Mouse (Mus musculus) c-Kit-positive CD71-positive TER-119-negative erythroid progenitor cells, embryonic 14.5 days (primary cell): ENCODE data around the gene Abl2.
"Not testable (repeated sequence)": the region's sequence is repeated elsewhere in the genome, so short reads cannot be mapped to it uniquely, and the experiment has no call there.

Experiments used
- DNase-seq: peaks from one replicate; pipeline ENCODE4 v3.0.0-alpha.2; 2013; ENCODE audit warnings: low read depth

Gene Abl2

DNA sequence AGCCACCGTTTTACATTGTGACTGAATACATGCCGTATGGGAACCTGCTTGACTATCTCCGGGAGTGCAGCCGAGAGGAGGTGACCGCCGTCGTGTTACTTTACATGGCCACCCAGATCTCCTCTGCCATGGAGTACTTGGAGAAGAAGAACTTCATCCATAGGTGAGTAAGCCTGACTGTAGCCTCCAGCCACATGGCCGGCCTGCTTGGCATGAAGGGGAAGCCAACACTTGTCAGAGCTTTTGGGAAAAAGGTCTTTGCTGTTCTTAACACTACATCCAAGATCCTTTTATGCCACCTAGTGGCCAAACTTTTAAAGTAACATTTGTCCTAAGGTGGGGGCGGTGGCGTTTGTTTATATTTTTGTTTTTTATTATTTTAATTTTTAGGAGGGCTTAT, 74.5 kb downstream of the Abl2 start:
- DNase-seq, result no peak

DNA sequence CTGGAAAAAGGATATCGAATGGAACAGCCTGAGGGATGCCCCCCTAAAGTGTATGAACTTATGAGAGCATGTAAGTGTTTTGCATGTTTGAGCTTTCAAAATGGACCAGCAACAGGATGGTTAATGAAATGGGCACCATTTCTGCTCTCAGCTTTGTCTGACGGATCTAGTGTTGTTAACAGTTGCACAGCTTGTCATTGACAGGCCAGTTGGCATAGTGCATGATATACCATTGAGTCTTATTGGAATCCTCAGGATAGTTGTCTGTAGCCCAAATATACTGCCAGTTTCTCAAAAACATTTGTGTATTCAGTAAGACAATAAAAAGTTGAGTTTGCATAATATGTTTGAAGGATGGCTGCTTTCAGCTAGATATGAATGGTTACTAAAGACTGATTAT, 76.6 kb downstream of the Abl2 start:
- no peak for DNase-seq

DNA sequence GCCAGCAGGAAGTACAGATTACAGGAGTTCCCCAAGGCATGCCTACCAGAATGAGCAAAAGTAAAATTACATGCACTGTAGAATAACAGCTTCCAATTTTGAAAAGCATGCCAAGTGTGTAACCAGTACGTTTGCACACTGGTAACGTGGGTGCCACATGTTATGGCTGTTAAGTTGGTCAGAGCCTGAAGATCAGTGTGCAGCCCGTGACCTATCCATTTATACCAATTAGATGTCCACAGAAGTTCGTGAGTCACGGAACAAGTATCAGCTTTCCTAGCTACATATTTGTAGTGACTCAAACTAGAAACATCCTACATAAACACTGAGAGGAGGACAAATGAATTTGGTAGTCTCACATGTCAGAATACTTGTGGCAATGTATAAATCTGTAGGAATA, 80.9 kb downstream of the Abl2 start:
- no peak for DNase-seq

DNA sequence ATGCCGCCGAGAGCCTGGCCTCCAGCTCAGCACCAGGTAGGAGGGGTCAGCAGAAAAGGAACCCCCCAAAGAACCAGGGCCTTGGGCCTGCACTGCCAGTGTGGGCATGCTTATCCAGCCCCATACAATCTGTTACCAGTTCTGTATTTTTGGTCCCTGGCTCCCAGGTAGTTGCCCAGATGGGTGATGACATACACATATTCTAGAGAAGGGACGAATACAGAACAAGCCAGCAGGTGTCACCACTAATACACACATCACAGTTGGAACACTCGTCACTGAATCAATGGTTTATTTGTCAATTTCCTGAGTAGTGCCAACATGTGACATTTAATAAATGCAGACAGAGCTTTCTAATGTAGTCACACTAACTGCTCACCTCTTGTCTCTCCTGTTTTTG, 82.0 kb downstream of the Abl2 start:
- DNase-seq, result no peak

DNA sequence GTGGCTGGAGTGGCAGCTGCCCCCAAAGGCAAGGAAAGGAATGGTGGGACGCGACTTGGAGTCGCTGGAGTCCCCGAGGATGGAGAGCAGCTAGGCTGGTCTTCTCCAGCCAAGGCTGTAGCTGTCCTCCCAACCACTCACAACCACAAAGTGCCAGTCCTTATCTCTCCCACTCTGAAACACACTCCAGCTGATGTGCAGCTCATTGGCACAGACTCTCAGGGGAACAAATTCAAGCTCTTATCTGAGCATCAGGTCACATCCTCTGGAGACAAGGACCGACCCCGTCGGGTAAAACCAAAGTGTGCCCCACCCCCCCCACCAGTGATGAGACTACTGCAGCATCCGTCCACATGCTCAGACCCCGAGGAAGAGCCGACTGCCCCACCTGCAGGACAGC, 83.2 kb downstream of the Abl2 start:
- DNase-seq, result no peak

DNA sequence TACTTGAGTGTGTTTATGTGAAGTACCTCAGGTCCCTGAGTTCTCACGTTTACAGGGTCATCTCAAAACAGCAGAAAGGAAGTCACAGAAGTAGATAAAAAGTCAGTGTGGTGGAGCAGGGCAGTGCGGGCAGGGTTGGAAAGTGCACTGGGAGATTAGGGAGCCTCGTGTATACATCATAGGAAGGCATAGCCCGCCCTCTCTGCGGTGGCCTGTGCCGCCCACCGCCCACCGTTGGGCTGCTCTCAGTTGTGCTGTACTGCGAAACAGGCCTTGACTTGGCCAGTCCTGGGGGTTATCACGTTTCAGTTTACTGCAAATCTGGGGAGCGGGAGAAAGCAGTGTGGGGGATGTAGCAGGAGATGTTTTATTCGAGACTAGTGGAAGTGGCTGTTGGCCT, 84.2 kb downstream of the Abl2 start:
- no peak for DNase-seq

DNA sequence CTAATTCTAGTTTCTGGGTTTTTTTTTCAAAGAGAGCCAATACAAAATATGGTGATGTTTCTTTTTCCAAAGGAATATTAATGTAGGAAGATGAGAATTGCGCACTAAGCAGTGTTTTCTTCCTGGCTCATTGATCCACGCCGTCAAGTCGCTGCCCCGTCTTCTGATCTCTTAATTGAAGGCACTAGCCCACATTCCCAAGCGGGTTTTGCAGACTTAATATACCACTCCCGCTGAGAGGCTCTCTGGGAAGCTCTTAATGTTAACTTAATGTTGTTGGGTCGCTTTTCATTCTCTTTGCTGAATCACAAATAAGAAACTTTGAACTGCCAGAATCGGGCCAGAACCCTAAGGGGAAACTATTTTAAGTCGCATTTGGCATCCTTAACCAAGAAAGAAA, 85.5 kb downstream of the Abl2 start:
- no peak for DNase-seq

DNA sequence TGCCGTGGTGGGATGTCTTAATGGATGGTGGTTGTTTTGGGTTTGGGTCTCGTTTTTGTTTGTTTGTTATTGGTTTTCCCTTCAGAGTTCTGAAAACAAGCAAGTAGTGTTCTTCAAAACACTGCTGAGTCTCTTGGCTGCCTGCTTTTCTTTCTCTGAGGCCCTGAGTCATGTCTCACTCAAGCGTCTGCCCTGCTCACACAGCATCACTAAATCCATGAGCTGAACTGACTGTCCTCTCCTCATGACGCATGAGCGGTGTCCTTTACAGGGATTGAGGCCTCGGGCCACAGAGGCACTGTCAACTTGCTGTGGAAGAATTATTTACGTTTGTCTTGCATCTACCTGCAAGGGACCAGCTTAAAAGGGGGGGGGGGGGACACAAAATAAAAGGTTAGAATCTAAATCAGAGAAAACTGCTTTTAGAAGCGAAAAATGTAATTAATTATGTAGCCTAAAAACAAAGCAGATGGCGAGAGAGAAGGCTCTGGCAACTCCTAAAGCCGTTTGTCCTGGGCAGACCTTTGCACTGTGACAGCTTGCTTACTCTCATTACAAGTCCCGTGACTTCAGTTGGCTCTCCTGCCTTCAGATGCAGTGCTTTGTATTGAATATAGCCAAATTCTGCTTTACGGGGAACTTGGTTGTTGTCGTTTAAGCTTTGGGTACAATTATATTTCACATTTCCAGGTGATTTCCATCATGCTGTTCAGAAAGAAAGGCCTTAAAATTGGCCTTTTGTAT, 86.4 kb downstream of the Abl2 start:
- DNase-seq, result no peak

DNA sequence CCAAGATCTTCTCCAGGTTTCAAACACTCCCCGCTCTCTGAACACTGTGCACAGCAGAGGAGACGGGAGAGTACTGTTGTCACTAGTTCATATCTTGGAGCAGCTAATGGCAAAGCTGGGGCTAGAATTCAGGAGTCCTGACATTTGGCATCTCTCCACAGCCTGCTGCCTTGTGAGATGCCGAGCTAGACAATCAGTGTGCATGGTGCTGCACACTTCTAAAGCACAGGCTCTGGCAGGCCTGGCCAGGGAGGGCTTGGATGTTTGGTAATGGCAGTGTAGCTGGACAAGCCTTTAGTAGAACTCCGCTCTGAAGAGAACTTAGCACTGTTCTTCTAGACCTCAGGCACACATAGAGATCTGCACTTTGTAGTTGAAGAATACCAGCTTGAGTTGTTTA, 87.4 kb downstream of the Abl2 start:
- no peak for DNase-seq

DNA sequence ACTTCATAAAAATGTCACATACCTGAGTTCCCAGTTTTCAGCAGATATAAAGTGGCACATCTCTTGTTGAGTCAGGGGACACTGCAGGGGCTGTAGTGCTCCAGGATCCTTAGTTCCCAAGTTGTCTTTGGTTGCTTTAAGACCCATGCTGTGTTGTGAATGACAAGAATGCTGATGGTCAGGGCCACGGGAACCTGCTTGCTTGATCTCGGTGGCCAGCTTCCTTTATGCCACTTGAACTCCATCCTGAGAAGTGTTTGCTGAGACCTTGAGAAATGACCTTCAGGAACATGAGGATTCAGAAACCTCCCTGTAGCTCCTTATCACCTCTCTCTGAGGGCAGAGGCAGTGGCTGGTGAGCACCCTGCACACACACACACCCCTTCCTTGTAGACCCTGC, 90.1 kb downstream of the Abl2 start:
- no peak for DNase-seq

DNA sequence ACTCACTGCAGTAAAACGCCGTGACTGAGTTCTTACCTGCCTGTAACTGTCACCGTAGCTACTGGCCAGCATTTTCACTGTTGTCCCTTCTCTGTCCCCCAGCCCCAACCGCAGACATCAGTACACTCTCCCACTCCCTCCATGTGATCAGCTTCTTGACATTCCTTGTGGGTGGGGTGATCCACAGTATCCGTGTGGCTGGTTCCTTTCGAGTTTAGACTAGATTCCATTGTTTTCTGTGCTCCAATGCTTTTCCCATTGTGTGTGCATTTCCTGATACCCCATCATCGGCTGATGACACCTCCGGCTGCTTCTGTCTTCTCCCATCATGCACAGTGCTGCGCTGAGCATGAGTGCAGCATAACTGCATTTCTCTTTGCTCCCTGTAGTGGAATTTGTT, 92.0 kb downstream of the Abl2 start:
- DNase-seq, result no peak

DNA sequence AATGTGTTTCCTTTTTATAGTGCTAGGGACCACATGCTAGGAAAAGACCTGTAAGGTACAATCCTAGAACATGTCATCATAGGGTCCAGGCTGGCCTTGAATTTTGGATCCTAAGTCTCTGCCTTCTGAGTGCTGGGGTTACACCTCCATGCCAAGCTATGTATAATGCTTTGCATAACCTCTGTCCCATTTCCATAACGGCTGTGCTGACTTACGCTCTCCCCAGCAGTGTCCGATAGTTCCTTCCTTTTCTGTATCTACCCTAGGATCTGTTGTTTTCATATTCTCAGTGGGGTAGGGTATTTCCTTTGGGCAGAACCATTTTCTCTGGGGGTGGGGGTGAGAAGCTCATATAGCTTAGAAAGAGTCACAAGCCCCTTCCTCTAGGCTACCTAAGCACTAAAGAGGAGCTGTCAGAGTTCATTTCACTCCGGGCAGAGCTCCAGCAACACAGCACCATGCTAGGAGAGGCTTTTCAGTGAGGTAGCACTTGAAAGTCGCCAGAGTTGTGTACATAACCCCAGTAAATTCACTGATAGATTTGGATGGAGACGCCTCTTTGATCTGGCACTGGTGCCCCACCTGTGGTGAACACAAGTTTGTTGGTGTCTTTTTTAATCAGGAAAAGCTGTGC, 93.7 kb downstream of the Abl2 start:
- DNase-seq, result no peak

DNA sequence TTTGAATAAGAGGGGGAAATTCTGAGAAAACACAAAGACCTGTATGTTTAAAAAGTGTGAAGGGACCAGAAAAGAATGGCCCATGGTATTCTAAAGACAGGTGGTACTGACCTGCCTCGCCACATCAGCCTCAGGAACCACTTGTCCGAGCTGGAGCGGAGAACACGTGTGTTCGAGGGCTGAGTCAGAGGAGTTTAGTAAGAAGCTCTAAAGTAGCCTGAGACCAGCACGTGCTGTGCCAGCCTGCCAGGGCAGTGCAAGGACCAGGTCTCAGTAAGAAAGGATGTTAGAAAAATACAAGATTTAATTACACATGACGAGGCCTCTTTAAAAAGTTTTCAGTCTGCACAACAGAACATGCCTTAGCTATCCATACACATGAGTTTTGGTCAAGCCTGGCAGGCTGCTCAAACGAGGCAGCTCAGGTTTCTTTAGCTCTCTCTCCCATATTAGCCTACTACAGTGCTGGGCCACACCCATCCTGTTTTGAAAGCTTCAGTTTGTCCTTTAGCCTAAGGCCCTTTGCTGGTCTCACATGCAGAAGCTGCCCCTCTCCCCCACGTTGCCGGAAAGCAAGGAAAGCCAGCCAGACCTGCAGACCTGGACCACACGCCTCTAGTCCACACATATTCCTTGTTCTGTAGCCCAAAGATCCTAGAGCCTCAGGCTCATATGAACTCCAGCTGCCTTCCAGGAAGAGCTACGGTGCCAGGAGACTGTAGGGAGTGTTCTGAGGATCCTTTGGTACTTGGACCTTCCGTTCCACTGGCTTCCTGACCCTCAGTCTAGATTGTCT, 96.3 kb downstream of the Abl2 start:
- DNase-seq, result no peak

DNA sequence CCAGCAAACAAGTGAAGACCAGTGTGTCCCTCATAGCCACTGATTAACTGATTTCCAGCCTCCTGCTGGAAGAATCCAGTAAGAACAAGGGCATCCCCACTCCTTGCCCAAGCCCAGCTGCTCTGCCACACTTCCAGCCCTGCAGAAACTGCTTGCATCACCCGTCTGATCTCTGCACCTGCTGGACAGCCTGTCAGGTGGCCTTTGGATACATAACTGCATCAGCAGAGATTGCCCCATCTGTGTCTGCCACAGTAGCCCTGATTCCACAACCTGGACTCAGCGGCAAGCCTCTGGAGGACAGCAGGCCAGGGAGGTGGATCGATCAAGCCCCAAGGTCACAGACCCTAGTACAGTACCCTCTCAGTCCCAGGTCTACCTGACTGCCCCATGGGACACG, 98.9 kb downstream of the Abl2 start:
- no peak for DNase-seq

DNA sequence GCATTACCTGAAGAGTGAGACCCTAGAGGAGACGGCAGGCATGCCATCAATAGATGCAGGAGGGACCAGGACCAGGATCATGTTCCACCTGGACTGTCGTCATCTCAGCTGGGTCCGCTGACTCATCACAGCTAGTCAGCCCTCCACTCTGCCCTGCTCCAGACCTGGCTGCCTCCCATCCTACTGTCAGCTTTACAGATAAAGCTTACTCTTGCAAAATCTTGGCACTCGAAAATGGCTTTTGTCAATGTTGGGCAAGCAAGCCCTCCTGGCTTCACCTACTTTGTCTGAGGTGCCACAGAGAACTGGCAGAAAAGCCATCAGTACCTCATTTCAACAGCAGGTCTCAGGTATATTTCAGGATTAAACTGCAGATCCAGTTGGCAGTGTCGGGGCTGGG, 100.1 kb downstream of the Abl2 start:
- DNase-seq, result no peak

DNA sequence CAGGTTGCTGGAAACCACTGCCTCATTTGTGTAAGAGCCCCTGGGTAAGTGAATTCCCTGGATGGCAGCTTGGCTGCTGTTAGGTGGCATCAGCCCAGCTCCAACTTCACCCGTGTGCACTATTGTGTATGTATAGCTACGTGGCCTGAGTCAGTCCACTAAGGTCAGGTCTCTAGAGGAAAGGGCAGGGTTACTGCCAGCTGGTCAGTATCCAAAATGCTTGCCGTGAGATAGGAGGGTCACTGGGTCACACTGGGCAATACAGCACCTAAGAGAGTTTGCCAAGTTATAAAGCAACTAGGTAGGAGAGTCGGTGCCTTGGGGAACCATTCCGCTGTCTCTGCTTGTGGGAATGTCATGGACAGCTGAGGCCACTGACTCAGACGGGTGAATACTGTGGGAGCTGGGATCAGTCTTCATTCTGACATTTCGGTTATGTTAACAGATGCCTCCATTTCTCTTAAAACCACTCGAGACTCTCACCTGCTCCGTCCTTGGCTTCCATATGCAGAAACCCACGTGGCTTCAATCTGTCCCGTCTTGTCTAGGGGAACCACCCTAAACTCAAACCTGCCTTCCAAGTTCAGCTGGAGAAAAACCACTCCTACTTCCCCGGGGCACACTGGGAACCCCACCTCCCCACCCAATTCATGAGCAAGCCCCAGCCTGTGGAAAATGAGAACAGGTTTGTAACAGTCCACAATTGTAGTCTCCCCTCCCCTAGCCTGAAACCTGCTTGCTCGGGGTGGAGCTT, 101.5 kb downstream of the Abl2 start:
- no peak for DNase-seq

DNA sequence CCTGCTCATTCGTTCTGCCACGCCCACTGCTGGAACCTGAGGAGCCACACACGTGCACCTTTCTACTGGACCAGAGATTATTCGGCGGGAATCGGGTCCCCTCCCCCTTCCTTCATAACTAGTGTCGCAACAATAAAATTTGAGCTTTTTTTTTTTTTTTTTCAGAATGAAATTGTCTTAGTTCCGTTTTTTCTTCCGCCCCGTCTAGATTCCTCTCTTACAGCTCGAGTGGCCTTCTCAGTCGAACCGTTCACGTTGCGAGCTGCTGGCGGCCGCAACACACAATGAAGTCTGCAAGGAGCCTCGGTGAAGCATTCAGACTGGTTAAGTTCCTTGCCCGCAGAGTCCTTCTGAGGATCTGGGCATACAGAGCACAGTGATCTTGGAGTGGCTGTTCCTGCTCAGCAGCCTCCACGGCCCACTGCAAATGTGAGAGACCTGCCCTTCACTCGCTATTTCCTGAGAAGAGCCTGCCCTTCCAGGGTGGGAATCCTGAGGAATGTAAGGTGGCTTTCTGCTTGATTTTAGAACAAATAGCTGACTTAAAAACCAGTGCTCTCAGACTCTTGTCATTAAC, 102.2 kb downstream of the Abl2 start:
- not testable (repeated sequence) for DNase-seq

DNA sequence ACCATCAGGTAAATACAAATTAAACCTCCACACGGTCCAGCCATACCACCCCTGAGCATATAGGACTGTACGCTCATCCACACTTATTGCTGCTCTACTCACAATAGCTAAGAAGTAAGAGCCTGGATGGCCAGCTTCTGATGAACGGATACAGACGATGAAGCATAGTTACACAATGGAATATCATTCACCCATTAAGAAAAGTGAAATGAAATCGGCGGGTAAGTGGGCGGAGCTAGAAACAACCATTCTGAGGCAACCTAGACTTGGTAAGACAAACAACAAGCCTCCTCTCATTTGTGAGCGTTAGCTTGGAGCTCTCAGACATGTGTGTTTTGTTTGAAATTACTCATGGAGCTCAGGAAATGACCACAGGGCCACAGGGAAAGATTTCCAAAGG, 107.2 kb downstream of the Abl2 start:
- DNase-seq, result no peak

DNA sequence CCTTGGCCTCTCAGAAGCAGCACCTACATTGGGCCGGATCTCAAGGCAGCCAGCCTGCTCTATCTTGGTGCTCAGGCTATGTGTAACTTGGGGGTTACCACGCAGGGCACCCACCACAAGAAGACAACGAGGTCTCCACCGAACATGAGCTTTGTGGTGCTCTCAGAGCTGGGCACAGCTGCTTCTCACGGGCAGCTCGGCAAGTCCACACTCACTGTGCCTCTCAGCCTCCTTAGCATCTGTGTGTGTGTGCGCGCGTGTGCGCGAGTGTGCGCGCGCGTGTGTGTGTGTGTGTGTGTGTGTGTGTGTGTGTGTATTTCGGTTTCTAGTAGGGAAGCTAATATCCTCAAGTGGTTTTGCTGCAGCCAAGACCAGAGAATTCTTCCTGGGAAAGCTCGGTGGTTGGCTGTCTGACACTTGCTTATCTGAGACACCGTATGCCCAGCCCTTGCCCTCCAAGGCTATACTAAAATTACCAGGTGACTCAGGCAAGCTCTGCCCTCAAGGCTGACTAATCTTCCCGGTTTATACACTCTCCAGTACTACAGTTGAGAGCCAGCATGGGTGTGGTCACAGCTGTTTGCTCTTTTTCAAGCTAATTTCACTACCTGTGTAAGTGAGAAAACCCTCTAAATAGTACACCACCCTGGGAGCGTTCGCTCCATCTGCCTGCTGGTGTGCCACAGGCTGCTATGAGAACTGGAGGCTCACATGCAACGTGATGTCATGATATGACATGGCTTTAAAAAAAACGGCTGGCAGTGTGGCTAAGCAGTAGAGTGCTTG, 108.7 kb downstream of the Abl2 start:
- peak; percentile 25 for DNase-seq

DNA sequence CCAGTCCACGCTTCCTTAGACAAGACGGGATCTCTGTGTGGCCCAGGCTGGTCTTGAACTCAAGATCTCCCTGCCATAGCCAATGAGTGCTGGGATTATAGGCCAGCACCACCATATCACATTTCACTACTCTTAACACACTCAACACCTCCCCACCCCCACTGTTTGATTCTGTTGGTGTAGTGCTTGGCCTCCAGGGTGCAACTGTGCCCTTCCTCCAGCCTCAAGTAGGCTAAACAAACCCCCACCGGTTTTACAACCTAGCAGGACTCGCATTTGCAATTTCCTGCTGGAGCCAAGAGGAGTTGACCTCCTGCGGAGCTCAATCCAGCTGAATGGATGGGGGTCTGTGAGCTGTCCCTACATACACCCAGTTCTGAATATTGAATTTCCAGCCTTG, 110.0 kb downstream of the Abl2 start:
- DNase-seq, result no peak

DNA sequence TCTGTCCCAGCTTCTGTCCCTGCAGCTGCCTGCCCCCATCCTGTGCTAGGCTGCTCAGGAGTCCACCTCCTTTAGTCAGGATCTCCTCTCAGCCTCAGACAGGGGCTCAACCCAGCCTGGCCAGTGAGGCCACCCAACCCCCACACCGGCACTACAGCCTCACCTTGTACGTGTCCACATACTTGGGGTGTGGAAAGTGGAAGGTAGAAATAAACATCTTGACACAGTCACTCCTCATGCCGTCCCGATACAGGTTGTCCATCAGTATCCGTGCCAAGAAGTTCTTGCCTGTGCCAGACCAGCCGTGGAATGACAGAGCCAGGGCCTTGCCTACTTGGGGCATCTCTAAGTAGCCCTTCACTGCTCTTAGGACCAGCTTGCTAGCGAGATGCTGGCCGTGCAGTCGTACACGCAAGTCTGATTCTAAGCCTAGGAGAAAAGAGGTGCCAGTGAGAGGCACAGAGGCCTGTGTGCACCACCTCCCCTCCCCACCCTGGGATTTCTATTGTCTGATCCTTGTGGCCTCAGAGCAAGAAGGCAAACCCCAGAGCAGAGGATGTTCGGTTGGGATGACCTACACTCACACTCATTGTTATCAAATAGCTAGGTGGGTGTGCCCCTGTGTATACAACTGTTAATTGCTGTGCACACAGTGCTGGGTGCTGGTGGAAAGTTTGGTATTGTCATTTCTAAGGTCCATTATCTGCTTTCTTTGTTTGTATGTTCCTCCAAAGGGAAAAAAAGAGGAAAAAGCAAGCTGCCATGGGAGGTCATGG, 110.8 kb downstream of the Abl2 start:
- no peak for DNase-seq
